Mouse (Mus musculus) limb, embryonic 15.5 days (tissue): ENCODE data around the gene Gphn. TPM values are rescaled to one million over a fixed set of nuclear protein-coding genes. Genes with fewer than 3 reads are reported as not detected.
"Not testable (repeated sequence)": the region's sequence is repeated elsewhere in the genome, so short reads cannot be mapped to it uniquely, and the experiment has no call there.

Experiments
- ATAC-seq: fragments of 200-750 bp; cut with Nextera tagmentation; 2 replicates; pipeline ENCODE4 v1.8.0; 2017; ENCODE audit warnings: low read depth, moderate TSS enrichment; ENCODE audit not compliant: insufficient number of reproducible peaks, low FRiP score, low TSS enrichment
- H3K27ac ChIP-seq: fragments of 300-500 bp; sonication (generic); 2 replicates; pipeline ENCODE4 v1.5.1; 2015; ENCODE audit warnings: moderate library complexity, mild to moderate bottlenecking, inconsistent platforms
- H3K27me3 ChIP-seq: fragments of 300-500 bp; sonication (generic); 2 replicates; pipeline ENCODE4 v1.6.1; 2015; ENCODE audit warnings: inconsistent platforms
- H3K36me3 ChIP-seq: fragments of 300-500 bp; sonication (generic); 2 replicates; pipeline ENCODE4 v1.6.1; 2015; ENCODE audit warnings: inconsistent platforms
- H3K4me1 ChIP-seq: fragments of 300-500 bp; sonication (generic); 2 replicates; pipeline ENCODE4 v1.6.1; 2015; ENCODE audit warnings: inconsistent platforms
- H3K4me2 ChIP-seq: fragments of 300-500 bp; sonication (generic); 2 replicates; pipeline ENCODE4 v1.6.1; 2015; ENCODE audit warnings: mild to moderate bottlenecking, inconsistent platforms
- H3K4me3 ChIP-seq: fragments of 300-500 bp; sonication (generic); 2 replicates; pipeline ENCODE4 v1.5.1; 2015; ENCODE audit warnings: mild to moderate bottlenecking, inconsistent platforms
- H3K9ac ChIP-seq: fragments of 300-500 bp; sonication (generic); 2 replicates; pipeline ENCODE4 v1.6.1; 2015; ENCODE audit warnings: inconsistent platforms
- H3K9me3 ChIP-seq: fragments of 300-500 bp; sonication (generic); 2 replicates; pipeline ENCODE4 v1.6.1; 2016; ENCODE audit warnings: inconsistent platforms
- WGBS: fragments of 180-500 bp; shearing (Covaris S2); methylation state at CpG from one replicate; pipeline ENCODE4 v1.1.7; 2015; 5-methylcytosine and 5-hydroxymethylcytosine counted together
- polyA plus RNA-seq: library from polyadenylated mRNA; unstranded; fragments of >200 nt; fragmentation: Nextera tagmentation; extraction: Ambion mirVana; gene quantifications from 2 replicates; pipeline ENCODE4 v1.2.1, GENCODE M21; 2015

The Gphn gene
- polyA plus RNA-seq, 1 experiment from 2014 or later: 16.4 TPM

DNA sequence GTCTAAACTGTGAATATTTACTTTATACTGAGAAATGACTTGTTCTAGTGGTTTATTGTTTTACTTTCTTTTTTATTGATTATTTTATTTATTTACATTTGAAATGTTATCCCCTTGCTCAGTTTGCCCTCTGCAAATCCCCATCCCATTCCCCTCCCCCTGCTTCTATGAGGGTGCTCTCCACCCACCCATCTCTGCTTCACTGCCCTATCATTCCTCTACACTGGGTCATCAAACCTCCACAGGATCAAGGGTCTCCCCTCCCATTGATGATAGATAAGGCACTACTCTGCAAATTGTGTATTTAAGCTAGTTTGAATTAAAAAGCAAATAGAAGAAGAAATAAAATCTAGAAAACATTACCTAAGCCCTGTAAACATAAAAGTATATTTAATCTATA, 163.1 kb downstream of the Gphn start:
- Histone ChIP-seq H3K4me3 (no peak overlapping the region), H3K4me2 (no peak overlapping the region)

GRCm38 (mm10) chr12:78395297-78395696, 169.1 kb downstream of the Gphn start:
- 93% methylated on average over 1 of the region's 1 CpGs for WGBS

More for the DNA sequence above, 163.1 kb downstream of the Gphn start:
- no peaks in the 10 kb centered on the region for H3K9me3 ChIP-seq
- no peak overlapping the region for H3K27ac ChIP-seq
- no peak overlapping the region for H3K9ac ChIP-seq
- no peaks in the 10 kb centered on the region for H3K4me1 ChIP-seq
- H3K27me3 ChIP-seq: no peaks in the 10 kb centered on the region
- no peaks in the 10 kb centered on the region for H3K36me3 ChIP-seq
- no peak for ATAC-seq

GRCm38 (mm10) chr12:78407518-78407917, 181.3 kb downstream of the Gphn start:
- not testable (repeated sequence) for H3K4me2 ChIP-seq, H3K9ac ChIP-seq, H3K36me3 ChIP-seq, H3K4me1 ChIP-seq, H3K4me3 ChIP-seq, ATAC-seq, H3K27ac ChIP-seq, H3K27me3 ChIP-seq, H3K9me3 ChIP-seq
- 60% methylated on average over 7 of the region's 7 CpGs for WGBS

More at GRCm38 (mm10) chr12:78395297-78395696, 169.1 kb downstream of the Gphn start:
- H3K36me3 ChIP-seq: no peaks in the 10 kb centered on the region
- H3K4me1 ChIP-seq: no peaks in the 10 kb centered on the region
- H3K4me3 ChIP-seq: no peak overlapping the region
- H3K27me3 ChIP-seq: no peaks in the 10 kb centered on the region
- no peak for ATAC-seq
- no peaks in the 10 kb centered on the region for H3K9me3 ChIP-seq
- H3K27ac ChIP-seq: no peak overlapping the region
- H3K4me2 ChIP-seq: no peak overlapping the region
- H3K9ac ChIP-seq: no peak overlapping the region

GRCm38 (mm10) chr12:78522176-78522575, 296.0 kb downstream of the Gphn start:
- no peak for ATAC-seq
- no peaks in the 10 kb centered on the region for H3K4me1 ChIP-seq
- no peaks in the 10 kb centered on the region for H3K36me3 ChIP-seq
- no peak overlapping the region for H3K4me3 ChIP-seq
- H3K9ac ChIP-seq: no peak overlapping the region
- H3K9me3 ChIP-seq: no peaks in the 10 kb centered on the region
- H3K4me2 ChIP-seq: no peak overlapping the region
- H3K27ac ChIP-seq: no peak overlapping the region
- 37% methylated on average over 1 of the region's 1 CpGs for WGBS
- no peaks in the 10 kb centered on the region for H3K27me3 ChIP-seq

DNA sequence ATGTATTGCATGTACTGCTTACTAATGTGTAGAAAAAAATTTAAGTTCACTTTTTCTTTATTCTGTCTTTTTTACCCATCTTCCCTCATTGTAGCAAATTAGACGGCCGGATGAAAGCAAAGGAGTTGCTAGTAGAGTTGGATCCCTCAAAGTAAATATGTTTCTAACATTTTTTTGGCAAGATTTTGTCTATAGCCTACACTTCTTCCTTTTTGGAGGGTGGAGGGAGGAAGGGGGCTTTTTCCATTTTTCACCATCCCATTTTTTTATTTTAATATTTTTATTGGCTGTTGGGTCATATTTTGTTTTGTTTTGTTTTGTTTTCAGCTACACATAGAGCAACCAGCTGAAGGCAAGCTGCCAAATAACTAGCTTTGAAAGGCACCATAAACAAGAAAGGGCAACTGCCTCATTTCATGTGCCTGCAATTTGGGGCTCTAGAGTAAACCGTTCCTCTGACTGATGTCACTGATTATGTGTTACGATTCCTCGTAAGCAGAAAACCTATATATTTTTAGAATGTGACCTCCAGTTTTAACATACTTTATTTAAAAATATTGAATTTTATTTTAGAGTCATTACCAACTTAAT, 296.7 kb downstream of the Gphn start:
- H3K36me3 ChIP-seq: no peaks in the 10 kb centered on the region
- ATAC-seq: no peak
- H3K4me1 ChIP-seq: no peaks in the 10 kb centered on the region
- no peaks in the 10 kb centered on the region for H3K27me3 ChIP-seq
- H3K4me3 ChIP-seq: no peak overlapping the region
- H3K9ac ChIP-seq: no peak overlapping the region
- WGBS: 56% methylated on average over 5 of the region's 5 CpGs
- H3K9me3 ChIP-seq: no peaks in the 10 kb centered on the region
- H3K4me2 ChIP-seq: no peak overlapping the region
- H3K27ac ChIP-seq: no peak overlapping the region

DNA sequence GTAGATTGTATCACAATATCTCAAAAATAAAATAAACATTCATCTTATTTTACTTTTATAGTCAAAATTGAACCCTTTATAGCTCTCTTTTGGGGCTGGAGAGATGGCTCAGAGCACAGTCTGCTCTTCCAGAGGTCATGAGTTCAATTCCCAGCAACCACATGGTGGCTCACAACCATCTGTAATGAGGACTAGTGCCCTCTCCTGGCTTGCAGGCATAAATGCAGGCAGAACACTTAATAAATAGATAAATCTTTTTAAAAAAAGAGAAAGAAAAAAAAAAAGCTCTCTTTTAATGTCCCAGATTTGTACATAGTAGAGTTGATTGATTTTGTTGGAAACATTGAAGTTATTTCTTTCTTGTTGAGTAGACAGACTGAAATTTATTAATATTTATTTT, 311.4 kb downstream of the Gphn start:
- H3K9me3 ChIP-seq, H3K27me3 ChIP-seq, H3K9ac ChIP-seq, H3K27ac ChIP-seq, H3K4me3 ChIP-seq, H3K4me1 ChIP-seq, H3K36me3 ChIP-seq, ATAC-seq, H3K4me2 ChIP-seq: not testable (repeated sequence)

GRCm38 (mm10) chr12:78550913-78551312, 324.7 kb downstream of the Gphn start:
- no peak overlapping the region for H3K9ac ChIP-seq
- no peak overlapping the region for H3K4me3 ChIP-seq
- H3K4me2 ChIP-seq: no peak overlapping the region
- H3K9me3 ChIP-seq: no peaks in the 10 kb centered on the region
- WGBS: 85% methylated on average over 2 of the region's 2 CpGs
- H3K27ac ChIP-seq: no peak overlapping the region
- no peaks in the 10 kb centered on the region for H3K36me3 ChIP-seq
- no peaks in the 10 kb centered on the region for H3K27me3 ChIP-seq
- no peaks in the 10 kb centered on the region for H3K4me1 ChIP-seq
- ATAC-seq: no peak

DNA sequence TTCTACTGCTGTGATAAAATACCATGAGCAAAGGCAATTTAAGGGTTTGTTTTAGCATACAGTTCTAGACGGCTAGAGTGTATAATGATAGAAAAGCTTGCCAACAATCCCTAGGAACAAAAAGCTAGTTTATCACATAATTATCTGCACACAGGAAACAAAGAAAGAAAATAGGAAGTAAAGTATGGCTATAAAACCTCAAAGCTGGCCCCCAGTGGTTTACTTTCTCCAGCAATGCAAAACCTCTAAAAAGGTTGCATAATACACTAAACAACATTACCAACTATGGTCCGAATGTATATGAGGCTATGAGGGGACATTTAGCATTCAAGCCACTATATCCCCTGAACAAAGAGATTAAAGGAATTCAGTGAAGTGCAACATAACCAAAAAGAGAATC, 405.6 kb downstream of the Gphn start:
- H3K4me3 ChIP-seq: no peak overlapping the region
- H3K4me2 ChIP-seq: no peak overlapping the region
- no peaks in the 10 kb centered on the region for H3K4me1 ChIP-seq
- no peaks in the 10 kb centered on the region for H3K36me3 ChIP-seq
- 48% methylated on average over 2 of the region's 2 CpGs for WGBS
- H3K27me3 ChIP-seq: no peaks in the 10 kb centered on the region
- ATAC-seq: no peak
- no peak overlapping the region for H3K27ac ChIP-seq
- no peaks in the 10 kb centered on the region for H3K9me3 ChIP-seq
- no peak overlapping the region for H3K9ac ChIP-seq

- Histone ChIP-seq H3K9me3 (no peaks in the 10 kb centered on the region), H3K27ac (no peak overlapping the region), H3K4me3 (no peak overlapping the region), H3K36me3 (no peaks in the 10 kb centered on the region), H3K9ac (no peak overlapping the region), H3K27me3 (no peaks in the 10 kb centered on the region), H3K4me2 (no peak overlapping the region), H3K4me1 (no peaks in the 10 kb centered on the region)
- ATAC-seq: no peak
- 13% methylated on average over 1 of the region's 1 CpGs for WGBS
Observed at GRCm38 (mm10) chr12:78639466-78639865, 413.3 kb downstream of the Gphn start.

GRCm38 (mm10) chr12:78640086-78640485, 413.9 kb downstream of the Gphn start:
- H3K27me3 ChIP-seq: no peaks in the 10 kb centered on the region
- WGBS: 54% methylated on average over 2 of the region's 2 CpGs

DNA sequence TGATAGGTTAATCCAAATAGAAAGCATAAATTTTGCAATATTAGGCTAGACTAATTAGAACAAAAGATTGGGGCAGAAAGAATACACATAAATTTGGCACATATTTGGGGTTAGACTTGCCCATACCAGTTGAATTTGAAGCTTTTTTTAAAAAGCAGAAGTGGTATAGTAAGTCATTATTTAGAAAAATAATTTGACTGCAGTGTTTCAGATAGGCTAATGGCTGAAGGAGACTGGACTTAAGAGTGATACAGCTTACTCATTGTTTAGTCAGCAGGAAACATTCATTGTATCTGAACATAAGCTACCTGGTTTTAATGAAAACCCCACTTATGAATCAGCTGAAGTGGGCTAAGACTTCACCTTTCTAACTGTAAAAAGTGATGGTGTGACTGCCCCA, 415.0 kb downstream of the Gphn start:
- H3K27me3 ChIP-seq: no peaks in the 10 kb centered on the region
- H3K4me2 ChIP-seq: no peak overlapping the region
- no peaks in the 10 kb centered on the region for H3K9me3 ChIP-seq
- no peaks in the 10 kb centered on the region for H3K36me3 ChIP-seq
- no peak overlapping the region for H3K27ac ChIP-seq
- no peak overlapping the region for H3K9ac ChIP-seq
- ATAC-seq: no peak
- no peak overlapping the region for H3K4me3 ChIP-seq
- H3K4me1 ChIP-seq: no peaks in the 10 kb centered on the region

More at GRCm38 (mm10) chr12:78640086-78640485, 413.9 kb downstream of the Gphn start:
- Histone ChIP-seq H3K4me2 (no peak overlapping the region), H3K4me3 (no peak overlapping the region), H3K27ac (no peak overlapping the region), H3K4me1 (no peaks in the 10 kb centered on the region), H3K36me3 (no peaks in the 10 kb centered on the region), H3K9me3 (no peaks in the 10 kb centered on the region), H3K9ac (no peak overlapping the region)
- no peak for ATAC-seq

- no peak for ATAC-seq
Observed at GRCm38 (mm10) chr12:78643691-78644090, 417.5 kb downstream of the Gphn start.

DNA sequence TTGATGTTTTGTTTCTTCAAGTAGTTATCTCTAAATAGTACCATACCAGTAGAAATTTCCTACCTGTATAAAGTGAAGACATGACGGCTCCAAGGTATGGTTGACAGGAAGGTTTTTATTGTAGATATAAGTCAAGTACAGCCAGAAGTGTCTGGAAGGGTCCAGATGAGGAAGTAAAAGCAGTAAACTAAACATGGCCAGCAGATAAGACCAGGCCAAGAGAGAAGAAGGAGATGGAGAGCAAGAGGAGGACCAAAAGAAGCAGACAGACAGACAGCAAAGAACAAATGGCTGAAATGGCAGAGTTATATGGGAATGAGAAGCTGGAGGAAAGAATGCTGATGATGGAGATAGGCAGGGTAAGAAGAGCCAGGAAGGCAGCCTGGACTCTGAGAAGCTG, 419.1 kb downstream of the Gphn start:
- no peaks in the 10 kb centered on the region for H3K4me1 ChIP-seq
- no peak overlapping the region for H3K4me3 ChIP-seq
- 81% methylated on average over 1 of the region's 1 CpGs for WGBS
- no peaks in the 10 kb centered on the region for H3K36me3 ChIP-seq
- no peak overlapping the region for H3K9ac ChIP-seq
- H3K27ac ChIP-seq: no peak overlapping the region
- H3K27me3 ChIP-seq: no peaks in the 10 kb centered on the region
- ATAC-seq: no peak
- no peaks in the 10 kb centered on the region for H3K9me3 ChIP-seq
- H3K4me2 ChIP-seq: no peak overlapping the region

More at GRCm38 (mm10) chr12:78643691-78644090, 417.5 kb downstream of the Gphn start:
- 69% methylated on average over 2 of the region's 2 CpGs for WGBS
- Histone ChIP-seq H3K4me1 (no peaks in the 10 kb centered on the region), H3K27ac (no peak overlapping the region), H3K36me3 (no peaks in the 10 kb centered on the region), H3K9me3 (no peaks in the 10 kb centered on the region), H3K4me2 (no peak overlapping the region), H3K9ac (no peak overlapping the region), H3K27me3 (no peaks in the 10 kb centered on the region), H3K4me3 (no peak overlapping the region)
